Mouse (Mus musculus): ENCODE results near the gene Serpinb9b.

- TF ChIP-seq CTCF (IDR thresholded peaks at IDR 0.05; ENCODE audit: low read depth, low read length) = no peak
- TF ChIP-seq POLR2AphosphoS5 (IDR thresholded peaks at IDR 0.05; ENCODE audit: insufficient replicate concordance, low read depth, low read length) = no peak
Measured at GRCm38 (mm10) chr13:33028146-33028545, 930 bp downstream of the Serpinb9b start.
